ENCODE assay signal across 20 mouse cellular contexts in genomic region chr5:5925796-5926195, GRCm38 (mm10).
DNase-seq lines count a peak whose midpoint lies in the region; ATAC-seq and TF ChIP-seq lines count a peak whose summit lies in the region.
"Had no signal": no experiment of that assay in that cellular context is flagged by ENCODE, and none has a peak within 500 bp of the region (broad histone marks: within the 10 kb centered on the region; RNA-seq: fewer than 3 reads in every experiment).

No protein-coding gene starts in this region.

- no peak overlapping the region for H3K4me2 ChIP-seq in forebrain, embryonic 14.5 days (ENCODE audit: low read length)
- H3K4me2 ChIP-seq in forebrain, embryonic 12.5 days = no peak overlapping the region
- H3K4me2 ChIP-seq in midbrain, postnatal 0 days (ENCODE audit: low read depth, low read length, poor library complexity, severe bottlenecking) = no peak overlapping the region
- H3K4me2 ChIP-seq: heart, embryonic 13.5 days; liver, embryonic 11.5 days had no signal

- H3K27me3 ChIP-seq in forebrain, embryonic 14.5 days (replicated peaks; ENCODE audit: control insufficient read depth, insufficient read depth, low read length) = no peaks in the 10 kb centered on the region
- no peaks in the 10 kb centered on the region for H3K27me3 ChIP-seq in forebrain, embryonic 12.5 days
- H3K27me3 ChIP-seq in midbrain, postnatal 0 days (ENCODE audit: insufficient read depth, low read length) = no peaks in the 10 kb centered on the region
- H3K27me3 ChIP-seq in midbrain, embryonic 10.5 days (ENCODE audit: low read depth, poor library complexity, severe bottlenecking) = no peaks in the 10 kb centered on the region
- H3K27me3 ChIP-seq: CH12.LX; heart, embryonic 13.5 days had no signal

- peak; percentile 33 for DNase-seq in forebrain, embryonic 14.5 days (ENCODE audit: low spot score)
- peak; percentile 34 for DNase-seq in kidney, postnatal 14 days
- no peak for DNase-seq in kidney, adult 18-20 months
- peak; percentile 57 for DNase-seq in midbrain, postnatal 0 days (ENCODE audit: low spot score)
- no peak for DNase-seq in midbrain, embryonic 10.5 days (ENCODE audit: low spot score)
- DNase-seq in layer of hippocampus, postnatal 10 days (ENCODE audit: low spot score in 2 of 2) = peak; percentile 7 to 31
- DNase-seq in embryo, embryonic 11 days = no peak
- DNase-seq: cerebellum, adult 9-11 months; gastrocnemius, adult 2 months; heart, adult 18-20 months; kidney, adult 9 months; lung, adult 18-20 months; lung, postnatal 14 days; thymus, postnatal 36 days had no signal

- no peaks in the 10 kb centered on the region for H3K36me3 ChIP-seq in forebrain, embryonic 14.5 days (ENCODE audit: control insufficient read depth, insufficient read depth, low read length)
- no peaks in the 10 kb centered on the region for H3K36me3 ChIP-seq in forebrain, embryonic 12.5 days (replicated peaks)
- H3K36me3 ChIP-seq in midbrain, postnatal 0 days (ENCODE audit: insufficient read depth, low read length) = no peaks in the 10 kb centered on the region
- H3K36me3 ChIP-seq in midbrain, embryonic 10.5 days = no peaks in the 10 kb centered on the region
- H3K36me3 ChIP-seq: heart, embryonic 13.5 days had no signal

- no peaks in the 10 kb centered on the region for H3K9me3 ChIP-seq in forebrain, embryonic 14.5 days (replicated peaks; ENCODE audit: control insufficient read depth, low read length)
- H3K9me3 ChIP-seq in forebrain, embryonic 12.5 days = no peaks in the 10 kb centered on the region
- no peaks in the 10 kb centered on the region for H3K9me3 ChIP-seq in midbrain, postnatal 0 days (ENCODE audit: low read length)
- H3K9me3 ChIP-seq in midbrain, embryonic 10.5 days (replicated peaks) = no peaks in the 10 kb centered on the region
- H3K9me3 ChIP-seq: heart, embryonic 13.5 days had no signal

- ATAC-seq in forebrain, embryonic 14.5 days = no peak
- no peak for ATAC-seq in forebrain, embryonic 12.5 days (ENCODE audit: low FRiP score)
- no peak for ATAC-seq in midbrain, postnatal 0 days (ENCODE audit: low FRiP score)
- ATAC-seq: inflammation-experienced regulatory T-cells, adult 6 months had no signal

- no peak for TF ChIP-seq CTCF in midbrain, postnatal 0 days (IDR thresholded peaks at IDR 0.05)

- H3K4me1 ChIP-seq in forebrain, embryonic 14.5 days (ENCODE audit: control insufficient read depth, insufficient read depth, low read length) = no peaks in the 10 kb centered on the region
- H3K4me1 ChIP-seq in forebrain, embryonic 12.5 days = no peaks in the 10 kb centered on the region
- H3K4me1 ChIP-seq in midbrain, postnatal 0 days (ENCODE audit: insufficient read depth, low read length) = no peaks in the 10 kb centered on the region
- H3K4me1 ChIP-seq in midbrain, embryonic 10.5 days = no peaks in the 10 kb centered on the region
- H3K4me1 ChIP-seq: heart, embryonic 13.5 days had no signal

- H3K27ac ChIP-seq in forebrain, embryonic 14.5 days (ENCODE audit: low read depth, low read length) = no peak overlapping the region
- no peak overlapping the region for H3K27ac ChIP-seq in forebrain, embryonic 12.5 days
- H3K27ac ChIP-seq in midbrain, postnatal 0 days (ENCODE audit: low read depth, low read length) = no peak overlapping the region
- no peak overlapping the region for H3K27ac ChIP-seq in midbrain, embryonic 10.5 days (replicated peaks)
- H3K27ac ChIP-seq: gastrocnemius, adult 2 months; heart, embryonic 13.5 days had no signal

- no peak overlapping the region for H3K9ac ChIP-seq in forebrain, embryonic 14.5 days (ENCODE audit: low read length)
- no peak overlapping the region for H3K9ac ChIP-seq in forebrain, embryonic 12.5 days
- no peak overlapping the region for H3K9ac ChIP-seq in midbrain, postnatal 0 days (replicated peaks; ENCODE audit: low read length, poor library complexity, severe bottlenecking)
- H3K9ac ChIP-seq: heart, embryonic 13.5 days had no signal

- 72% methylated on average over 3 of the region's 3 CpGs for WGBS in forebrain, embryonic 14.5 days
- 86% methylated on average over 3 of the region's 3 CpGs for WGBS in forebrain, embryonic 12.5 days
- WGBS in midbrain, postnatal 0 days = 69% methylated on average over 3 of the region's 3 CpGs
- 90% methylated on average over 3 of the region's 3 CpGs for WGBS in midbrain, embryonic 10.5 days

- H3K4me3 ChIP-seq in forebrain, embryonic 14.5 days (ENCODE audit: low read depth, low read length) = no peak overlapping the region
- no peak overlapping the region for H3K4me3 ChIP-seq in forebrain, embryonic 12.5 days (replicated peaks)
- H3K4me3 ChIP-seq in midbrain, postnatal 0 days (ENCODE audit: low read depth, low read length) = no peak overlapping the region
- no peak overlapping the region for H3K4me3 ChIP-seq in midbrain, embryonic 10.5 days
- H3K4me3 ChIP-seq: gastrocnemius, adult 2 months; heart, embryonic 13.5 days; myocyte had no signal

Comparison
In these comparisons a context has a peak if more than half of its experiments do, and no peak if none do; other contexts are left out.
1. DNase-seq: peak in forebrain, embryonic 14.5 days (single experiment), kidney, postnatal 14 days (single experiment), midbrain, postnatal 0 days (single experiment) and layer of hippocampus, postnatal 10 days (2 of 2); none in kidney, adult 18-20 months (single experiment), midbrain, embryonic 10.5 days (single experiment) and embryo, embryonic 11 days (single experiment).